Mouse (Mus musculus) embryonic facial prominence, embryonic 11.5 days (tissue): ENCODE measurements around the gene Armc3. TPM values are rescaled to one million over a fixed set of nuclear protein-coding genes. Genes with fewer than 3 reads are reported as not detected.
A peak's percentile ranks its signal among the peaks of the same experiment; 100 is the strongest.

Source experiments
- ATAC-seq: fragments of 200-750 bp; cut with Nextera tagmentation; replicated peaks from 2 replicates; pipeline ENCODE4 v1.8.0; 2017; ENCODE audit warnings: low read depth; ENCODE audit not compliant: insufficient number of reproducible peaks, low FRiP score, low TSS enrichment
- DNase-seq: peaks from one replicate; pipeline ENCODE4 v3.0.0-alpha.2; 2015; ENCODE audit warnings: low spot score
- H3K27ac ChIP-seq: fragments of 300-500 bp; sonication (generic); replicated peaks from 2 replicates; pipeline ENCODE4 v1.5.1; 2014; ENCODE audit warnings: mild to moderate bottlenecking, low read depth, low read length, control low read depth
- H3K27me3 ChIP-seq: fragments of 300-500 bp; sonication (generic); 2 replicates; pipeline ENCODE4 v1.6.1; 2014; ENCODE audit warnings: mild to moderate bottlenecking, low read length, moderate library complexity, mixed read lengths; ENCODE audit not compliant: control insufficient read depth, insufficient read depth
- H3K36me3 ChIP-seq: fragments of 300-500 bp; sonication (generic); replicated peaks from 2 replicates; pipeline ENCODE4 v1.6.1; 2014; ENCODE audit warnings: low read depth, mild to moderate bottlenecking, low read length, moderate library complexity, mixed read lengths; ENCODE audit not compliant: control insufficient read depth, insufficient read depth
- H3K4me1 ChIP-seq: fragments of 300-500 bp; sonication (generic); 2 replicates; pipeline ENCODE4 v1.6.1; 2014; ENCODE audit warnings: low read length, mixed read lengths; ENCODE audit not compliant: control insufficient read depth, insufficient read depth
- H3K4me2 ChIP-seq: fragments of 300-500 bp; sonication (generic); 2 replicates; pipeline ENCODE4 v1.6.1; 2014; ENCODE audit warnings: low read depth, mild to moderate bottlenecking, control low read depth, low read length, moderate library complexity
- H3K4me3 ChIP-seq: fragments of 300-500 bp; sonication (generic); 2 replicates; pipeline ENCODE4 v1.5.1; 2014; ENCODE audit warnings: low read depth, low read length, control low read depth
- H3K9ac ChIP-seq: fragments of 300-500 bp; sonication (generic); replicated peaks from 2 replicates; pipeline ENCODE4 v1.6.1; 2014; ENCODE audit warnings: mild to moderate bottlenecking, control low read depth, low read length
- H3K9me3 ChIP-seq: fragments of 300-500 bp; sonication (generic); replicated peaks from 2 replicates; pipeline ENCODE4 v1.6.1; 2016; ENCODE audit warnings: mild to moderate bottlenecking, low read length, inconsistent platforms, mixed read lengths; ENCODE audit not compliant: control insufficient read depth
- WGBS: fragments of 180-500 bp; shearing (Covaris S2); extraction: QIAGEN DNeasy Blood & Tissue Kit; methylation state at CpG from one replicate; pipeline ENCODE4 v1.1.7; 2014; 5-methylcytosine and 5-hydroxymethylcytosine counted together
- polyA plus RNA-seq: library from polyadenylated mRNA; unstranded; fragments of >200 nt; fragmentation: Nextera tagmentation; extraction: Ambion mirVana; gene quantifications from 2 replicates; pipeline ENCODE4 v1.2.1, GENCODE M21; 2014

Armc3 gene
- polyA plus RNA-seq, 1 experiment from 2014 or later: 0.17 TPM

GRCm38 (mm10) chr2:19344636-19345413 lies 145.7 kb downstream of the Armc3 start:
- no peaks in the 10 kb centered on the region for H3K36me3 ChIP-seq
- H3K4me3 ChIP-seq: no peak overlapping the region
- no peaks in the 10 kb centered on the region for H3K9me3 ChIP-seq
- no peak overlapping the region for H3K4me2 ChIP-seq
- no peaks in the 10 kb centered on the region for H3K4me1 ChIP-seq
- 21% methylated on average over 18 of the region's 20 CpGs for WGBS
- ATAC-seq (peak; percentile 78), DNase-seq (peak; percentile 94)
- H3K27ac ChIP-seq: no peak overlapping the region
- no peaks in the 10 kb centered on the region for H3K27me3 ChIP-seq
- H3K9ac ChIP-seq: no peak overlapping the region; the same call in 1 of the 2 replicates

GRCm38 (mm10) chr2:19345414-19345964 lies 146.4 kb downstream of the Armc3 start:
- H3K4me2 ChIP-seq: no peak overlapping the region

GRCm38 (mm10) chr2:19348454-19348853 lies 149.4 kb downstream of the Armc3 start:
- Histone ChIP-seq H3K36me3 (no peaks in the 10 kb centered on the region), H3K4me1 (no peaks in the 10 kb centered on the region), H3K9ac (no peak overlapping the region), H3K4me3 (no peak overlapping the region), H3K27ac (no peak overlapping the region), H3K9me3 (no peaks in the 10 kb centered on the region), H3K4me2 (no peak overlapping the region), H3K27me3 (no peaks in the 10 kb centered on the region)
- ATAC-seq (no peak), DNase-seq (no peak)
- WGBS: 62% methylated on average over 3 of the region's 3 CpGs

More at GRCm38 (mm10) chr2:19345414-19345964, 146.4 kb downstream of the Armc3 start:
- Histone ChIP-seq H3K36me3 (no peaks in the 10 kb centered on the region), H3K9me3 (no peaks in the 10 kb centered on the region), H3K27ac (no peak overlapping the region), H3K9ac (no peak overlapping the region), H3K4me1 (no peaks in the 10 kb centered on the region), H3K27me3 (no peaks in the 10 kb centered on the region), H3K4me3 (no peak overlapping the region)
- ATAC-seq (no peak), DNase-seq (no peak)
- 78% methylated on average over 5 of the region's 5 CpGs for WGBS

GRCm38 (mm10) chr2:19350167-19350566 lies 151.1 kb downstream of the Armc3 start:
- Histone ChIP-seq H3K9ac (no peak overlapping the region), H3K27me3 (no peaks in the 10 kb centered on the region), H3K9me3 (no peaks in the 10 kb centered on the region), H3K36me3 (no peaks in the 10 kb centered on the region), H3K4me3 (no peak overlapping the region), H3K27ac (no peak overlapping the region), H3K4me1 (no peaks in the 10 kb centered on the region), H3K4me2 (no peak overlapping the region)
- ATAC-seq (no peak), DNase-seq (no peak)
- 84% methylated on average over 5 of the region's 5 CpGs for WGBS

DNA sequence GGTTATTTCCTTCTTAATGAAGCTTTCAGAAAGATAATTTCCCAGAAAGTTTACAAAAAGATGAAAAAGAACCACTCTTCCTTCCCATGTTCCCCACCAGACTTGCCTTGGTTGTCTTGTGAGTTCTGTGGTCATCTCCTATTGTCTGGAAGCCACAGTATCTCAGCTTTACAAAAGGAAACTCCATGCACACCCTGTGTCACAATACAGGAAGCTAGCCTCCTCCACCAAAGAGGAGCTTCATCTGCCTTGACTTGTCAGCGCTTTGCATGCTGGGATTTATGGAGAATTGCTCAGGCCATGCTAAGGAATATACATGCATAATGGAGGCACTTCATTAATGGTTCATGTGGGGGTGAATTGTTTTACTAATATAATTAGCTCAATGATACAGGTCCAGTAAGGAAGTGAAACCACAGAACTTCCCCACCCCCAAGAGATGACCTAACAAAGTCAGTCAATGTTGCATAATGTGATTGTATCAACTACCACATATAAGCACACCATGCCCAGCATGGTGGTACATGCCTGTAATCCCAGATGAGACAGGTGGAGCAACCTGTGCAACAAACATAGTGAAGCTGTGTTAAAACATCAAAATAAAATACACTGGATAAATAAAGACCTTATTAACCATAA lies 152.6 kb downstream of the Armc3 start:
- WGBS: 90% methylated on average over 1 of the region's 1 CpGs
- no peak overlapping the region for H3K9ac ChIP-seq
- H3K27ac ChIP-seq: no peak overlapping the region
- no peak for ATAC-seq
- H3K9me3 ChIP-seq: no peaks in the 10 kb centered on the region
- no peak for DNase-seq
- no peaks in the 10 kb centered on the region for H3K36me3 ChIP-seq
- no peak overlapping the region for H3K4me3 ChIP-seq
- no peaks in the 10 kb centered on the region for H3K4me1 ChIP-seq
- H3K27me3 ChIP-seq: no peaks in the 10 kb centered on the region
- H3K4me2 ChIP-seq: no peak overlapping the region

- Histone ChIP-seq H3K36me3 (no peaks in the 10 kb centered on the region), H3K4me3 (no peak overlapping the region), H3K27ac (no peak overlapping the region), H3K27me3 (no peaks in the 10 kb centered on the region), H3K9ac (no peak overlapping the region), H3K9me3 (no peaks in the 10 kb centered on the region), H3K4me2 (no peak overlapping the region), H3K4me1 (no peaks in the 10 kb centered on the region)
- 91% methylated on average over 2 of the region's 2 CpGs for WGBS
- ATAC-seq: no peak
- no peak for DNase-seq
Measured at GRCm38 (mm10) chr2:19353158-19353557, 154.1 kb downstream of the Armc3 start.

Other genes starting within 250 kb of the Armc3 start
- 9.5 and 9.7 TPM in 2 replicates for gene Pip4k2a, start 201.2 kb upstream of the Armc3 start, polyA plus RNA-seq
- gene 4930426L09Rik, start 201.0 kb upstream of the Armc3 start, polyA plus RNA-seq: 0.24 and 0.32 TPM in 2 replicates
- 22.6 and 26.0 TPM in 2 replicates for gene Msrb2, start 172.1 kb downstream of the Armc3 start, polyA plus RNA-seq
- 0.68 and 1.3 TPM in 2 replicates for gene Ptf1a, start 246.4 kb downstream of the Armc3 start, polyA plus RNA-seq